Mouse (Mus musculus) limb, embryonic 14.5 days (tissue): Measurements from ENCODE around the gene Il10. TPM values are rescaled to one million over a fixed set of nuclear protein-coding genes. Genes with fewer than 3 reads are reported as not detected.
"Not testable (repeated sequence)": the region's sequence is repeated elsewhere in the genome, so short reads cannot be mapped to it uniquely, and the experiment has no call there.

Source experiments
- ATAC-seq: fragments of 200-750 bp; cut with Nextera tagmentation; 2 replicates; pipeline ENCODE4 v1.8.0; 2017; ENCODE audit warnings: low read depth, moderate number of reproducible peaks, moderate TSS enrichment; ENCODE audit not compliant: low FRiP score
- DNase-seq: peaks from one replicate; pipeline ENCODE4 v3.0.0-alpha.2; 2015; ENCODE audit warnings: low spot score
- H3K27ac ChIP-seq: fragments of 300-500 bp; sonication (generic); replicated peaks from 2 replicates; pipeline ENCODE4 v1.5.1; 2014; ENCODE audit warnings: low read depth, mild to moderate bottlenecking, low read length, moderate library complexity, mixed read lengths
- H3K27me3 ChIP-seq: fragments of 300-500 bp; sonication (generic); 2 replicates; pipeline ENCODE4 v1.6.1; 2014; ENCODE audit warnings: low read length, mixed read lengths; ENCODE audit not compliant: control insufficient read depth, insufficient read depth
- H3K36me3 ChIP-seq: fragments of 300-500 bp; sonication (generic); 2 replicates; pipeline ENCODE4 v1.6.1; 2014; ENCODE audit warnings: mild to moderate bottlenecking, low read length, moderate library complexity, mixed read lengths; ENCODE audit not compliant: control insufficient read depth, insufficient read depth
- H3K4me1 ChIP-seq: fragments of 300-500 bp; sonication (generic); 2 replicates; pipeline ENCODE4 v1.6.1; 2014; ENCODE audit warnings: antibody characterized with exemption, low read length, mixed read lengths; ENCODE audit not compliant: control insufficient read depth, insufficient read depth
- H3K4me2 ChIP-seq: fragments of 300-500 bp; sonication (generic); replicated peaks from 2 replicates; pipeline ENCODE4 v1.6.1; 2014; ENCODE audit warnings: low read depth, mild to moderate bottlenecking, low read length, moderate library complexity; ENCODE audit not compliant: severe bottlenecking
- H3K4me3 ChIP-seq: fragments of 300-500 bp; sonication (generic); replicated peaks from 2 replicates; pipeline ENCODE4 v1.5.1; 2014; ENCODE audit warnings: low read length
- H3K9ac ChIP-seq: fragments of 300-500 bp; sonication (generic); 2 replicates; pipeline ENCODE4 v1.6.1; 2014; ENCODE audit warnings: mild to moderate bottlenecking, low read depth, low read length, moderate library complexity; ENCODE audit not compliant: severe bottlenecking
- H3K9me3 ChIP-seq: fragments of 300-500 bp; sonication (generic); 2 replicates; pipeline ENCODE4 v1.6.1; 2016; ENCODE audit warnings: low read length; ENCODE audit not compliant: control insufficient read depth
- POLR2A ChIP-seq: fragments of 200-500 bp; IDR thresholded peaks from 2 replicates; pipeline ENCODE4 v1.8.0; 2012; ENCODE audit warnings: inconsistent platforms, mild to moderate bottlenecking, moderate library complexity, borderline replicate concordance; ENCODE audit not compliant: insufficient read depth, insufficient read length; ENCODE audit errors: extremely low read depth
- WGBS: fragments of 180-500 bp; shearing (Covaris S2); extraction: QIAGEN DNeasy Blood & Tissue Kit; methylation state at CpG from one replicate; pipeline ENCODE4 v1.1.7; 2014; 5-methylcytosine and 5-hydroxymethylcytosine counted together
- polyA plus RNA-seq, 2 experiments: library from polyadenylated mRNA; depleted of rRNA in 1 of 2; stranded (reverse) in 1 of 2; unstranded in 1 of 2; fragments of >200 nt; fragmentation: Nextera tagmentation in 1 of 2; extraction: Ambion mirVana in 1 of 2; gene quantifications; 2 replicates each; pipeline versions ENCODE4 v1.2.1 to v1.2.3; 2012 to 2014

Il10 gene
- polyA plus RNA-seq, 2 experiments = 0.06 TPM; not detected in 1

DNA sequence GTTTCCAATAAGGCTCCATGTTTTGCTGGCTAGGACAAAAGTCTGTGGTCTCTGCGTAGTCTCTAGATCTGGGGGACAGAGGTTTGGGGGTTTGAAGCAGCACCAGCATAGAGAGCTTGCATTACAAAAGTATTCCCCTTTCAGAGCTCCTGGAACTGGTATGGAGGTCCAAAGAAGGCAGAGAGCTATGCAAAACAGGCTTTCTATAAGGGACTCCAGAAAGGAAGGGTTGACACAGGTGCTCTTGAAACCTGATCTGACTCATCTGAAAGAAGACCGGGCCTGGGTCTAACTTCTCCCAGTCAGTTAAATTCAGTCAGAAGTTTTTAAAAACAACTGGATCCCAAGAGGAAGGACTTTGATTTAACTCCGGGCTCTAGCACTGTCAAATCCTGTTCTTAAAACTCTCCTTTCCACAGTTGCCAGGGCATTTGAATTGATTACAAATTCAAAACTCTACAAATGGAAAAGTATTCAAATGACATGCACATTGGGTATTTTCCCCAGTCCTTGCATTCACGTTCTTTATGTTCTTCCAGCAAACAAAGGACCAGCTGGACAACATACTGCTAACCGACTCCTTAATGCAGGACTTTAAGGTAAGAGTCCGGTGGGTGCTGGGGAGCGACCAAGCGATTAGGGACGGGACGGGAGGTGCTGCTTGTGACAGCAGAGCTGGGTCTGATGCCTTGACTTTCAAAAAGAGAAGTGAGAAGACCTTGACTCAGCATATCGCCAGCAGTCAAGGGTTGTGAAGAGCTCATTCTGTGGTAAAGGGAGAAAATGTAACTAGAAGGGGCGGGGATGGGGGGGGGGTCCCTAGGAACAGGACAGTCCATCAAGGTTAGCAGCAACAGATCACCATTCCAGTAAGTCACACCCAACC is 1.0 kb downstream of the Il10 start:
- no peaks in the 10 kb centered on the region for H3K27me3 ChIP-seq
- no peak for DNase-seq
- TF ChIP-seq POLR2A = no peak
- H3K9me3 ChIP-seq = no peaks in the 10 kb centered on the region
- 47% methylated on average over 12 of the region's 12 CpGs for WGBS
- ATAC-seq = no peak
- H3K27ac ChIP-seq = no peak overlapping the region
- no peaks in the 10 kb centered on the region for H3K36me3 ChIP-seq
- H3K4me3 ChIP-seq = no peak overlapping the region
- no peak overlapping the region for H3K4me2 ChIP-seq
- no peaks in the 10 kb centered on the region; the same call in 1 of the 2 replicates for H3K4me1 ChIP-seq
- H3K9ac ChIP-seq = no peak overlapping the region

DNA sequence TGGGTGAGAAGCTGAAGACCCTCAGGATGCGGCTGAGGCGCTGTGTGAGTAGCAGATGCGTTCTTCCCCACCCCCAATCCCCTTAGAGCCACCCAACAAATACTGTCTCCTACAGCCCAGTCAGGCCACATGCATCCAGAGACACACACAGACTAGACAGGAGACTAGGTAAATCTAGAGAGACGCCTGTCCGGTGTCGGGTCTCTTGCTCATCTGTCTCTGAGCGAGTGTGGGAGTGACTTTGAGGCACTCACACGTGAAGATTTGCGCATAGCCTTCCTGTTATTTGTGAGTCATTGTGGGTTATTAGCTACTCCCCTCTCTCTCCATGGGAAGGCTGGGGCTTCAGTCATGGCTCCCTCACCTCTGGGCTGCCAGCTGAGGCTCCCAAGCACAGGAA is 1.8 kb downstream of the Il10 start:
- 68% methylated on average over 9 of the region's 9 CpGs for WGBS
- no peaks in the 10 kb centered on the region; the same call in 1 of the 2 replicates for H3K4me1 ChIP-seq
- no peak overlapping the region for H3K4me3 ChIP-seq
- no peak overlapping the region for H3K27ac ChIP-seq
- no peak for ATAC-seq
- no peak overlapping the region for H3K9ac ChIP-seq
- H3K36me3 ChIP-seq = no peaks in the 10 kb centered on the region
- DNase-seq = no peak
- H3K4me2 ChIP-seq = no peak overlapping the region
- H3K27me3 ChIP-seq = no peaks in the 10 kb centered on the region
- no peak for TF ChIP-seq POLR2A
- no peaks in the 10 kb centered on the region for H3K9me3 ChIP-seq

DNA sequence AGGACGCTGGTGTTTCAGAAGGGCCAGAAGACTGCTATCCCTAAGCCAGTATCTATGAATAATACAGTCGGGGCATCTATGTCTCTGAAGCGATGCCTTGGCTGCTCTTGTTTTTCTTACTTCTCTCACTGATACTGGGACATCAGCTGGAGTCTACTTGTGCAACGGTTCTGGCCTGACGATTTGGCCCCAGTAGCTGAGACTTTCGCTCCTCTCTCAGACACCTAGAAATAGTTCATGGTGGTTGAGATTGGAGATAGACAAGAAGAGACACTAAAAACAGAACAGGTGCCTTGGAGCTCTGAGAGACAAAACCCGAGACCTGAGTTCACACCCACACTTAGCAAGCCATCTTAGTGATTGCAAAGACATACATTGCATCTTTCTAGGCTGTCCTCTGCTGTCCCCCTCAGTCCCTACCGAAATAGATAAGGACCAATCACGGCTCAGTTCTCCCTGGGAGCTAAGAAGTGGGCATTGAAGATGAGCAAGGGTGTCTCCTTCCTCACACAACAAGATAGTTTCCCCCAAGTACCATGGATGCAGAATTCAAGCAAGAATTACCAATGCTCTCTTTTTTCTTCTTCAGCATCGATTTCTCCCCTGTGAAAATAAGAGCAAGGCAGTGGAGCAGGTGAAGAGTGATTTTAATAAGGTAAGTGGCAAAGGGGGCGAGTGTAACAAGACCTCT is 2.4 kb downstream of the Il10 start:
- Histone ChIP-seq H3K9ac (no peak overlapping the region), H3K4me3 (no peak overlapping the region), H3K4me1 (no peaks in the 10 kb centered on the region; the same call in 1 of the 2 replicates), H3K9me3 (no peaks in the 10 kb centered on the region), H3K27me3 (no peaks in the 10 kb centered on the region), H3K4me2 (no peak overlapping the region), H3K36me3 (no peaks in the 10 kb centered on the region), H3K27ac (no peak overlapping the region)
- WGBS = 71% methylated on average over 11 of the region's 11 CpGs
- no peak for DNase-seq
- TF ChIP-seq POLR2A = no peak
- ATAC-seq = no peak

DNA sequence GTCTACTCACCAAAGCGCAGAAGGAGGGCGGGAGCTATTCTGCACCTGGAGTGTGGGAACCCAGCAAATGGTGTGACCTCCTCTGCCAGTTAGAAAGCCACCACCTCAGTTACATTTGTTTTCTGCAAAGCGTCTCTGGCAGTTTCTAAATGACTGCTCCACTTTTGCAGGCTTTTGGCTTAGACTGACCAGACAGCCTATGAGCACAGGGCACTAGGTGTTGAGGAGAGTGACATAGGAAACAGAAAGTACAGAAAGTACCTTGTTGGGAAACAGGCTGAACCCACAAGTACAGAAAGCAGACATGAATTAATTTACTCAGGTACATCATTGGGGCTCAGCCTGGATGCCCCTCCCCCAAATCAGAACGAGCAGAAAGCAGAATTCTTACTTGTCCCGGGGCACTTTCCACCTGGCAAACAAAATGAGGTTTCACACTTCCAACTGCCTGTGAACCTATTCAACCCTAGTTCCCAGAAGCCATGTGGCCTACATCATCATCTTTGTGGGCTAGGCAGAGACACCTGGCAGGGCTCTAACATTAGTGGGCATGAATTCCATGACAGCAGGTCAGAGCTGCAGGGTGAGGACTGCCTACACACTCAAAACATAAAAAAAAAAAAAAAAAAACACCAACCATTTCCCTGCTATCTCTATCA is 3.1 kb downstream of the Il10 start:
- Histone ChIP-seq H3K27ac (no peak overlapping the region), H3K27me3 (no peaks in the 10 kb centered on the region), H3K4me3 (no peak overlapping the region), H3K4me1 (no peaks in the 10 kb centered on the region; the same call in 1 of the 2 replicates), H3K36me3 (no peaks in the 10 kb centered on the region), H3K9me3 (no peaks in the 10 kb centered on the region), H3K9ac (no peak overlapping the region), H3K4me2 (no peak overlapping the region)
- ATAC-seq (no peak), DNase-seq (no peak)
- WGBS = 27% methylated on average over 5 of the region's 5 CpGs
- TF ChIP-seq POLR2A = no peak

DNA sequence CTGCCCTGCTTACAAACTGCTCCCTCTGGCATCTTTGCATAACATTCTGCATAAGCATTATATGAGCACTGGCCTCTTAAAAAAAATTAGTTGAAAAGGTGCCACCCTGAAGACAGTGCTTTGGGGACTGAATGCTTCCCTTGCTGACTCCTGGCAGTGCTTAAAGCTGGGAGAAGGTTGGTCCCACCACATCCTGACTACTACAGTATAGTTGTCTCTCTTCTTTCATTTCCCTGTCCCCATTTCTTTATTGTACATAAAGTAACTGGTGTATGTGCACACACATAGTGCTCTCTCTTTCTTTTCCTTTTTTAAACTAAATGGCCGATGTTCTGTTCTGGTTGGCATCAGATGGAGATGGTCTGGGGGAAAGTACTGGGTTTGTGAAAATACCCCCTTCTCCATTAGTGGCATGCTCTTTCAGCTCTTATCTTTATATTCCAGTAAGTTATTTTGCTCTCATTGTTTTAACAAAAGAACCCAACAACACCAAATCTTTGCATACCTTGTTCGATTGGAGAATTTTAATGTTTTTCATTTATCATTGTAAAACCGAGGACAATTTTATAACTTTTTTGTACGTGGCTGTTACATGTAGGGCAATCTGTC is 3.7 kb downstream of the Il10 start:
- DNase-seq, H3K9me3 ChIP-seq, H3K27ac ChIP-seq, H3K4me2 ChIP-seq, H3K4me3 ChIP-seq, ATAC-seq, H3K36me3 ChIP-seq, H3K4me1 ChIP-seq, H3K9ac ChIP-seq, H3K27me3 ChIP-seq: not testable (repeated sequence)
- 72% methylated on average over 4 of the region's 4 CpGs for WGBS
